In genomic region chr2:179689761-179690160, GRCm38 (mm10) we compare ENCODE assay signal across 16 mouse cellular contexts.
"Had no signal": no experiment of that assay in that cellular context is flagged by ENCODE, and none has a peak within 500 bp of the region (broad histone marks: within the 10 kb centered on the region; RNA-seq: fewer than 3 reads in every experiment).

No protein-coding gene starts in this region.

- H3K4me2 ChIP-seq: intestine, embryonic 15.5 days; kidney, embryonic 15.5 days; liver, embryonic 13.5 days; midbrain, embryonic 12.5 days; midbrain, embryonic 15.5 days; neural tube, embryonic 13.5 days had no signal

- DNase-seq: kidney, adult 11 months; kidney, adult 8-10 months; kidney, postnatal 10 days; kidney, postnatal 36 days; layer of hippocampus, postnatal 36 days; liver, embryonic 13.5 days; thymus, adult 18-20 months; thymus, postnatal 14 days; thymus, postnatal 4 days had no signal

- H3K9ac ChIP-seq: intestine, embryonic 15.5 days; kidney, embryonic 15.5 days; liver, embryonic 13.5 days; midbrain, embryonic 12.5 days; midbrain, embryonic 15.5 days; neural tube, embryonic 13.5 days had no signal

- H3K27me3 ChIP-seq: intestine, embryonic 15.5 days; kidney, embryonic 15.5 days; liver, embryonic 13.5 days; midbrain, embryonic 15.5 days; neural tube, embryonic 13.5 days had no signal

- H3K4me1 ChIP-seq: intestine, embryonic 15.5 days; liver, embryonic 13.5 days had no signal

- H3K27ac ChIP-seq: intestine, embryonic 15.5 days; kidney, embryonic 15.5 days; left cerebral cortex, adult 2 months; liver, embryonic 13.5 days; midbrain, embryonic 12.5 days; midbrain, embryonic 15.5 days; neural tube, embryonic 13.5 days had no signal

- H3K9me3 ChIP-seq: intestine, embryonic 15.5 days; kidney, embryonic 15.5 days; liver, embryonic 13.5 days; midbrain, embryonic 12.5 days; midbrain, embryonic 15.5 days; neural tube, embryonic 13.5 days had no signal

- ATAC-seq: intestine, embryonic 15.5 days; midbrain, embryonic 15.5 days had no signal

- H3K36me3 ChIP-seq: intestine, embryonic 15.5 days; kidney, embryonic 15.5 days; liver, embryonic 13.5 days; midbrain, embryonic 12.5 days; midbrain, embryonic 15.5 days; neural tube, embryonic 13.5 days had no signal

- H3K4me3 ChIP-seq: intestine, embryonic 15.5 days; kidney, embryonic 15.5 days; left cerebral cortex, adult 2 months; liver, embryonic 13.5 days; midbrain, embryonic 12.5 days; midbrain, embryonic 15.5 days; myocyte; neural tube, embryonic 13.5 days had no signal
